Mouse (Mus musculus): ENCODE results near the gene Pkp1.
A peak's percentile ranks its signal among the peaks of the same experiment; 100 is the strongest.

Pkp1 gene

DNA sequence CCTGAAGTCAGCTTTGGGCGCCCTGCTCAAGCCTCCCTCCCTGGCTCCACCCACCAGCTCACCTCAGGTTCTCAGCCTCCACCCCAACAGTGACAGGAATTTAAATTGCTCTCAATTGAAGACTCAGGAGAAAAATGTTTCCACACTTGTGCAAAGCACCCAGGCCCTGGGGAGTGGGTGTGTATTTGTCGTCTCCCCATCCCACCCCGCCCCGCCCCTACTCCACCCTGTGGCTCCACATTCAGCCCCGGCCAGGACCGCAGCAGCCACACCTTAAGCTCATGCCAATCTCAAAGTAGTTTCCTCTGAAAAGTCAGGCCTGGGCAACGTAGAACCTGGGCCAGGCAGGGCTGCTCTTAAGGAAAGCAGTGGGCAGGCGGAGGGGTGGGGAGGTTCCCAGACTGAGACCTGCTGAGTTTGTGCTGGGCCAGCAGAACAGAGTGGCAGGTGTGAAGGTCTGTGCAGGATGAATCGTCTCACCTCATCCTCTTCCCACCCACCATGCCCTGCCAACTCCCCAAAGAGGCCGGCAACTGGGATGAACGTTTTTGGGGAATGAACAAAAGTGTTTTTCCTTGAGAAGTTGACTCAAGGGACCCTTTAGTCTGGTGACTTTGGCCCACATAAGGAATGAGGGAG is 61.8 kb downstream of the Pkp1 start:
- no peak for DNase-seq (ENCODE audit: low read depth, low spot score)

DNA sequence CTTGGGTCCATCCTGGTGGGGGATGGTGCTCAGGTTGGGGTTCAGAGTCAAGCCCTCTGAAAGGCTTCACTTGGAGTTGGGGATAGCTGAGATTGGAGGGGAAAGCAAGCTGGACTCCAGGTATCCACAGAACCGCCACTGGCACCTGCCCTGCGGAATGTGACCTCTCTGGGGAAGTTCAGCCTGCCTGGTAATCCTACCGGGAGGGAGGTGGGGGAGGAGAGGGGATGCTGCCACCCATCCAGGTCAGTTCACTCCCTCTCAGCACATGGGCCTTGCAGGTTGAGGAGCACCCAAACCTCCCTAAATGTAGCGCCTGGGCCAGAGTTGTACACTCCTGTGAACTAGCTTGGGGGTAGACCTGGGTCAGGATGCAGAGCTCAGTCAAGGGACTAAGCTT is 62.9 kb downstream of the Pkp1 start:
- DNase-seq (ENCODE audit: low read depth, low spot score), result no peak

DNA sequence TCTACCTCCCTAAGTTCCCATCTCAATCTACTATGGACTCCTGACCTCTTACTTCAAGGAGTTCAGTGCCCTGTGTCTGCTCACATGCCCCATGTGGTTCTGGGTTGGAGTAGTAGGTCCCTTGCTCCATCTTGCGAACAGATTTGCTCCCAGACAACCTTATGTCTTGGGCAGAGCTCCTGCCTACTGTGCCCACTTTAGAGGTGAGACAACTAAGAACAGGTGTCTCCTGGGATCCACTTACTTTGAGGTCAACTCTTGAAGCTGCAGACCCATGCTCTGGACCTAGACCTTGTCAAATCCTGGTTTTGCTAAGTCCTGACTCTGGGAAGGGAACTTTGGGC is 63.7 kb downstream of the Pkp1 start:
- no peak for DNase-seq (ENCODE audit: low read depth, low spot score)

DNA sequence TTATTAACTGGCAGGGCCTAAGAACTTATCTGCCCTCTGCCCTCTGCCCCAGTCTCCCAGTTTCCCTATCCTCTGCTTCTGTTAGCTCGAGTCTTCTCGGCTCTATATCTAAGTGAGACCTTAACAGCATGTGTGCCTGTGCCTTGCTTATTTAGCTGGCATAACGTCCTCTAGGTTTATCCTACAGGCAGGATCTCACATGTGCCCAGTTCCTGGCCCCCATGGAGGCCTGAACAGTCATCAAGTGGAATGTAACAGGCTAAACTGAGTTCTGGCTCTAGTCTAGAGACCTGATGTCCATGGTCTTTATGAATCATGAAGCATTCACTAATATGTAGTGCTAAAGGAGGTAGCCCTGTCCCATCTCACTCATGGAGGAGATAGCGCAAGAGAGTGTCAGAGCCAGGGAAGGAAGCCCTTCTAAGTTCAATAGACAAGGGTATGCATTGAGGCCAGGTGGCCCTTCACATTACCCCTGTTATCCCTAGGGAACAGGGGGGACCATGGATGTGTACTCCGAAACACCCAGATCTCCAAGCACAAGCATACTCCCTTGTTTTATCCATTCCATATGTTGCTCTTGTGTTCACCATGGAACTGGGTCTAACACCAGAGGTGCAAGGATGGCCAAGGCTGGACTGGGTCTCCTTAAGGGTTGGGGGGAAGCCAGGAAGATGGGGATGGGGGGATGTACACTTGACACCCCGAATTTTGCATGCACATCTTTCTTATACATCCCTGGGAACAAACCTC is 64.2 kb downstream of the Pkp1 start:
- no peak for DNase-seq (ENCODE audit: low read depth, low spot score)

DNA sequence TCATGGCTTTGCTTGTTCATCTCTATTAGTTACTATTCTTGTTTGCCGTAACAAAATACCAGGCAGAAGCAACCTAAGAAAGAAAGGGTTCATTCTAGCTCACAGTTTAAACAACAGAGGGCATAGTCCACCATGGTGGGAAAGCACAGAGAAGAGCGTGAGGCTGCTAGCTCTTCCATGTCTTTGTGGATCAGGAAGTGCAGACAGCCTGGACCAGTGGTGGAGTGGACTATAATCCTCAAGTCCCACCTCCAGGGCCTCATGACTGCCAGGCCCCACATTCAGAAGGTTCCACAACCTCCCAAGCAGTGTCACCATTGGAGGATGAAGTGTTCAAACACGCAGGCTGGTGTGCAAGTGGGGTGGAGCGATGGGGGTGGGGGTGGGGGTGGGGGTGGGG is 65.8 kb downstream of the Pkp1 start:
- no peak for DNase-seq (ENCODE audit: low read depth, low spot score)

DNA sequence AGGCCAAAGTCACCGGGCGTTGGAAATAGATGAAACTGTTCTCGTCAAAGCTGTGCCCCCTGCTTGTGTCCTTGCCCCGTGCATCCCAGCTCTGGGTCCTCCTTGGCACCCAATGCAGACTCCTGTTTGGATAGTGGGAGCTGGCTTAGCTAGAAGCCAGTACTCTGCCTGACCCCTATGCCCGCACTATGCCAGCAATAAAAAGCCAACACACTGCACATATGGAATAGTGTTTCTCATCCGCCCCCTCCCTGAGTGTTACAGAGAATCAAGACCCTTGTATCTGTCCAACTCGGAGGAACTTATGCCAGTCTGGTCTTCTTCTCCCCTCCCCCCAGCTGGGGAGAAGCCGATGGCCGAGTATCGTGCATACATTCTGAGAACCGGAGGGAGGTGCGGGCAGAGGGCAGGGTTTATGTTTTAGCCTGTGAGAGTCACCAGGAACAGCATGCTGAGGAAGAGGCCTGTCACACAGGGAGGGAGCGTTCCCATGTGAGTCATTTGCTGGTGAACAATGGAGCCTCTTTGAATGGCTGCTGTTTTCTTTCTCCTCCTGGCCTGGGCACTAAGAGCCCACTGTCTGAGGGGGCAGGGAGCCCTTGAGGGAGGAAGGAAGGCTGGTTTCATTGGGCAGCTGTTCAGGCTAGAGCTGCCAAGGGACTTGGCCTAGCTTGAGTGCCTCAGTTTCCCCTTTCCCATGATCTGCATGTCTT is 66.8 kb downstream of the Pkp1 start:
- no peak for DNase-seq (ENCODE audit: low read depth, low spot score)

DNA sequence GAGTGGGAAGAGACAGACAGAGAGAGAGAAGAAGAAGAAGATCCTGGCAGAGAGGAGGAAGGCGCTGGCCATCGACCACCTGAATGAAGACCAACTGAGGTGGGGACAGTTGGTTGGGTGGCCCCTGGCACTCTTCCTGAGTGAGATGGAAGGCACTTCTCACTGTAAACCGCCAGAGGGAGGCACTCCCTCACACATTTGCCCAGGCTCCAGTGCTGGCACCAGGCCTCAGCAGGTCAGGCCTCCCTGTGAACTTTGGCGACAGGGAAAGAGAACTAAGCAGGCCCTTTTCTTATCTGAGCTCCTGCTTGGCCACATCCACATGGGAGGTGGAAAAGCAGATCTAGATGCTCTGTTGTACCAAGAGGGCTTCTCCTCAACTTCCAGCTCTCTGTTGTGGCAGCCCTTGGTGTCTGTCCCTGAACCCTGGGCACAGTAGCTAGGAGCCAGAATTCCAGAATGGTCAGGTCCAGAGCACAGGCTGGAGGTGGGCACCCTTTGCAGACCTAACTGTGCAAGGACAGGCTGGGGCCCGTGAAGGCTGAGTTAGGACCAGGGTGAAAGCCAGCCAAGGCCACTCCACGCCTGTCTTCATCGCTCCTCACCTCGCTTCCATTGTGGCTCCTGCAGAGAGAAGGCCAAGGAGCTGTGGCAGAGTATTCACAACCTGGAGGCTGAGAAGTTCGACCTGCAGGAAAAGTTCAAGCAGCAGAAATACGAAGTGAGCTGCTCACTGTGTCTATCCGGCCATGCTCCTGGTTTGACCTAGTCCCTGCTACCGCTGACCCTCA is 68.1 kb downstream of the Pkp1 start:
- DNase-seq (ENCODE audit: low read depth, low spot score), result no peak

DNA sequence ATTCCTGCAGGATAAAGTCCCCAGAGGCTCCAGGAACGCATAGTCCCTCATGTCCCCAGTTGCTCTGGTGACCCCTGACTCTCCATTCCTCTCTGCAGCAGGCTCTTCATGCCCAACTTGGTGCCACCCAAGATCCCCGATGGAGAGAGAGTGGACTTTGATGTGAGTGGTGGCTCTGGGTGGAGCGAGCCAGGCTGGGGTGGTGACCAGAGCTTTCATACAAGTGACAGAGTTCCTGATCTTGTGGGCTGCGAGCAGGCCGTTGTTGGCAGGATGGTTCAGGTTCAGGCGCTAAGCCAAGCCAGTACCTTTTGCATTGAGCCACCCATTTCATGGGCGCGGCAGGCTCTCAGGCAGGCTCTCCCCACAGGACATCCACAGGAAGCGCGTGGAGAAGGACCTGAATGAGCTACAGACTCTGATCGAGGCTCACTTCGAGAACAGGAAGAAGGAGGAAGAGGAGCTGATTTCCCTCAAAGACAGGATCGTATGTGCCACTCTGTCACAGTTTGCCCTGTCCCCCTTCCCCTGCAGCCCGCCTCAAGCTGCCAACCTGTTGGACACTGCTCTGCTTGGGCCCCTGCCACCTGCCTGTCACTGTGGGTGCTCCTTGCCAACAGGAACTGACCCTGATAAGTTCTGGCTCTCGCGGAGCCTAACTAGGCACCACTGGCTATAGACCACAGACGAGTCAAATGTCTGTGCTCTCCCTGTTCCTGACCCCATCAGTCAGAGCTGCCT is 71.2 kb downstream of the Pkp1 start:
- DNase-seq (ENCODE audit: low read depth, low spot score), result no peak

DNA sequence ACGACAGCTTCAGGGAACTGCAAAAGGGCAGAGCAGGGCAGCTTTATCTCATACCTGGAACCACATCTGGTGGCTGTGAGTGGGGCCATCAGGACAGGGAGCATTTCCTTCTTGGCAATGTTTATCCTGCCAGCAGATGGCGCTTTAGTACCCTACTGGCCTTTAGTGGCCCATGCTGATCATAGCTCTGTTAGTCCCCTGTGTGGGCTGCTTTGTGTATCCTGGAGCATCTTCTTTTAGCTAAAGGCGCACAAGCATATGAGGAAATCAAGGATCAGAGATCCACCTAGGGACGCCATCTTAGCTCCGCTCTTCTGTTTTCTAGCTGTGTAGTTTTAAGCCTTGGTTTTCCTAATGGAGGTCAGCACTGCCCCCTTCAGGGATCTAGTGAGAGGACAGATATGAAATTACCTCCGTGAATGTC is 71.9 kb downstream of the Pkp1 start:
- DNase-seq (ENCODE audit: low read depth, low spot score), result peak; percentile 28

DNA sequence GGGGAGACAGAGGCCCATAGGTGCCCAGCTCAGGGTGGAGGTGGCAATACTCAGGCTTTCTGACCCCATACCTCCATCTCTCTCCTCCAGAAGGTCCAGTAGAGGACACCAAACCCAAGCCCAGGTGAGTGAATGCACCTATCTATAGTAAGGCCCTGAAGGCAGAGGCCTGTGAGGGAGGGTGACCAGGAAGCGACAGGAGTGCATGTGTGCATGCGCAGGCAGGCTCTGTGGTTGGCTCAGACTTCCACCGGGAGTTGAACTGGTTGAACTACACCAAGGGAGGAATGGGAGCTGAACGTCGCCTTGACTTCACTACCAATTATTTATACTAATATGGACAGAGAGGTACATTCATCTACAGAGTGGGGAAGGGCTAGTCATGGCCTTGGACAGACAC is 72.4 kb downstream of the Pkp1 start:
- DNase-seq (ENCODE audit: low read depth, low spot score), result no peak

DNA sequence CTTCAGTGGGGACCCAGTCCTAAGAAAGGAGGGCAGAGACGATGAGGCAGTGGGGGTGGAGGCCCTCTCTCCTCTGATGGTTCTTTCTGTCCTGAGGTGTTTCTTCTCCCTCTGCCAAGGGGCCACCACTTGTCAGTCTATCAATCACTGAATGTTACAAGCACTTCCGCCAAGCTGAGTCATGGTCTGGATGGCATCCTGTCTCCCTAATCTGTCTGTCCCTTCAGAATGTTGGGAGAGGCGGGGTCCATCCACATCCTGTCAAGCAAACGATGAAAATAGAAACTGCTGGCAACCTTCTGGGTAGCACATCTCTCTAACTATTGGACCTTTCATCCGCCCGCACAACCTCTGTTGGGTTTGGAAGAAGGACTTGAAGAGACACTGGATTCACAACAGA is 74.5 kb downstream of the Pkp1 start:
- DNase-seq (ENCODE audit: low read depth, low spot score), result no peak

DNA sequence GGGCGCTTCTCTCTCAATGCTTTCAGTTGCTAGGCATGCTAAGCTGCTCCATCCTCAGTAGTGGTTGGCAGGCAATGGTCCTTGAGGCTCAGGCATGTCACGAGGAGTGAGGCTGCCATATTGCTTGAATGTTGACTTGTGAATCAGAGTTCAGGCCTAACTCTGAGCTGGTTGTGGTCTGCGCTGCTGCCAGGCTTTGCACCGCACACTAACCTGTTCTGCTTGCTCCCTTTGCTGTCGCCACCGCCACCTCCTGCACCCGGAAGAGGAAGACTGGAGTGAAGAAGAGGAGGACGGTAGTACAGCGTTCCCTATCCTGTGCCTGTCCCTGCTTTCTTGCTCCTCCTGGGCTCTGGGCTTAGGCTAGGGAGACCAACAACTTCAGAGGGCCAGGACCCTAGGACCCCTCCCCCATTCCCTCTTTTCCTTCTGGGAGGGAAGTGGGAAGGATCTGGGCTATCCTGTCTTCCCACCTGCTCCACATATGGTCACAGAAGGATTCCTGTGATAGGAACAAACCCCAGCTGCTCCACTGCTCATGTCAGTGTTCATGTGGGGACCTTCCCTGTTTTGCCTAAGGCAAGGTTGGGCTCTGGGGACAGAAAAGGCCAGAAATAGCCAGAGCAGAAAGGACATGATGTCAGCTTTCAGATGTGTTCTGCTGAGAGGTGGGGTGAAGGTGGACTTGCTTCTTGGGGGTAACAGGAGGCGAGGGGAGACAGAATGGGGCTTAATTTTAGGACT is 75.3 kb downstream of the Pkp1 start:
- no peak for DNase-seq (ENCODE audit: low read depth, low spot score)

DNA sequence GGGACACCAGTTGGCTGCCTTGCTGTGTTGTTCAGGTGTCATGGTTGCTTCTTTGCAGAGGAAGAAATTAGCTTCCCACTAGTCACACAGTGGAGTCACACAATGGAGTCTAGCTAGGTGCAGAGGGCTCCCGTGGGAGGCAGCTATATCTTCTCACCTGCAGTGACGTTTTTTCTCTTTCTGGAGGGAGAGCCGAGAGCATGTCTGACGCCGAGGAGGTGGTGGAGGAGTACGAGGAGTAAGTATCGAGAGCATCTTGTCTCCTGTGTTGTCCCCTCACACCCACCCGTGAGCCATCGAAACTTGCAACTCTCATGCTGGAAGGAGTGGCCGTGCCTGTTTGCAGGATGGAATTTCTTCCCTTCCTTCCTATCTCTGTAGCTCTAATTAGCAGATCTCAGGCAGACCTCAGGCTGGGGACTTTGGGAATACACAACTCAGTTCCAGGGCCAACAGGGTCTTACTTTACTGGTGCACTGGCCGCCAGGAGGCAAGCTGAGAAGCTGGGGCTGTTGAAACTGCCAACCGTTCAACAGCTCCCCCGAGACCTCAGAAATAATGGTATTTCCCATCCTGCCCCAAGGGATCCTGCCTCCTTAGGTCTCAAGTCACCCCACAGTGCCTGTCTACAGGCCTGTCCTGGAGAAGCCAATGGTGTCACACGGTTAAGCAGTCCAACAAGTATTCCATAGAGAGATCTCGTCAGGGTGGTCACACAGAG is 78.2 kb downstream of the Pkp1 start:
- DNase-seq (ENCODE audit: low read depth, low spot score), result no peak

DNA sequence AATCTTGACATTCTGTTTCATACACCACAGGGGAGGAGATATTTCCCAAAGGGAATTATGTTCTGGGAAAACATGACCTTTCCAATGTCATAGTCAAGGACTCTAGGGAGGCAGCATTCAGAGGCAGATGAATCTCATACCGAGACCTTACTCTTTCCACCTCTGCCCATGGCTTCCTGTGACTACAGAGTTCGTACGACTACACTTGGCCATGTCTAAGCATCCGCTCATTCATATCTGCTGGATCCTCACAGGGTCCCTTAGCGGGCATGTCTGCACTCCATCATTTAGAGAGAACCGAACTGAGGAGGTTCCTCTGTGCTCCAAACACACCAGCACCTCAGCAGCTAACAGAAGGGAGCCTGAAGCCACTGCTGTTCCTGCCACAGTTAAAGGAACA is 79.9 kb downstream of the Pkp1 start:
- no peak for DNase-seq (ENCODE audit: low read depth, low spot score)

DNA sequence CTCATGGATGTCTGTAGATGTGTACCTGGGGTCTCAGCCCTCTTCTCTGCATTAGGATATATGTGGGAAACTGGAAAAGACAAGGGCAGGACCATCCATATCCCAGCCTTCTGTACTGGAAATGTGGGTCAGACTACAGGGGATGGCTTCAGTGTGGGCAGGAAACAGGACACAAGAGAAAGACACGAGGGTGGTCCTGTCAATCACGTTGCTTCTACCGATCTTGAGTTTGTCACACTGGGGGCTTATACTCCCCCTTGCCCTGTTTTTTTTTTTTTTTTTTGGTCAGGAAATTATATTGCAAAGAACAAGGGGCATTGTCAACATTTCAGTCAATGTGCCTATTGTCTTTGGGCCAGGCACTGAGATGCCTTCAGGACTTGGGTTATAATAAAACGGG is 80.4 kb downstream of the Pkp1 start:
- no peak for DNase-seq (ENCODE audit: low read depth, low spot score)

DNA sequence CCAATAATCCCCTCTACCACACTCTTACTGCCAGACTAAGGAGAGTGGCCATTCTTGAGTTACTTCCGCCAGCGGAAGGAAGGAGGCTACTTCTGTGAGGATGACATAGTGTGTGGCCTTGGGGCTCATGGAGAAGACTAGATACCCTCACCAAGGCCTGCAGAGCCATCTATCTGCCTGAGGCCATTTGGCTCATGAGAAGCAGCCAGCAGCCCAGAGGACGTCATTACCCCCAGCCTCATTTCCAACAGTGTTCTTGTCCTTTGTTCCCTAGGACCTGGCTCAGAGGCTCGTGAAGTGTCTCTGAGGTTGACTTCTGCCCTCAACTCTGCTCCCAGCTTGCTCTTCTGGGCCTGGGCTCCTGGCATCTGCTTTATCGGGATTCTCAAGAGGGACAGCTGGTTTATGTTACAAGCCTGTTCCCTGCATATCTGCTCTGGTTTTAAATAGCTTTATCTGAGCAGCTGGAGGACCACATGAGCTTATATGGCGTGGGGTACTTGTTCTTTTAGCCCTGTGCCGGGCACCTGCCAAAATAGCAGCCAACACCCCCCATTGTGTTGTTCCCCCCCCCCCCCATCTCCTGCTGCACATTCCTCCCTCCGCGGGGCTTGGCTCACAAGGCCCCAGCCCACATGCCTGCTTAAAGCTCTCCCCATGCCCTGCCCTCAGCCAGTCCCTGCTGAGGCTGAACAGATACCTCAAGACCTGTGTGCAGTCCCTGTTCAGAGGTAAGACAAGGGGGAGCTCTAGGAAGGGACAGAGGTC is 83.1 kb downstream of the Pkp1 start, which contains the start of gene Tnnt2:
Gene Tnnt2 (plus strand): TSS at position 639 of the 768 bp plus-strand sequence.
- no peak for DNase-seq (ENCODE audit: low read depth, low spot score)

DNA sequence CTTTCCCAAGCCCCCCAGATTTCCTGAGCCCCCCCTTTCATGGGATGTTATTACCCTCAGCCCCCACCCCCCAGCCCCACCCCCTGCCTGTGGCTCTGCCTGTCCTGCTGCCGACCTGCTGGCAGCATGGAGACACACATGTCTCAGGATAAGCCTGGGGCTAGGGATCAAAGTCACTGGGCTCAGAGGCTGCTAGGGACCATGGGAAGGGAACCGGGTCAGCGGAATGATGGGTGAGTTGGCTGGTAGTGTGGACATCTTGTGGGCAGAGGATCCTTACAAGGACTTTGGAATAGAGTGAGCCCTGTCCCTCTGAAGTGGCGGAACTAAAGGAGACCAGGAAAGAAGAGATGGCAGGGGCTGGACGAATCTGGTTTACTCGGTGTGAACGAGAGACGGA is 84.0 kb downstream of the Pkp1 start:
- no peak for DNase-seq (ENCODE audit: low read depth, low spot score)

DNA sequence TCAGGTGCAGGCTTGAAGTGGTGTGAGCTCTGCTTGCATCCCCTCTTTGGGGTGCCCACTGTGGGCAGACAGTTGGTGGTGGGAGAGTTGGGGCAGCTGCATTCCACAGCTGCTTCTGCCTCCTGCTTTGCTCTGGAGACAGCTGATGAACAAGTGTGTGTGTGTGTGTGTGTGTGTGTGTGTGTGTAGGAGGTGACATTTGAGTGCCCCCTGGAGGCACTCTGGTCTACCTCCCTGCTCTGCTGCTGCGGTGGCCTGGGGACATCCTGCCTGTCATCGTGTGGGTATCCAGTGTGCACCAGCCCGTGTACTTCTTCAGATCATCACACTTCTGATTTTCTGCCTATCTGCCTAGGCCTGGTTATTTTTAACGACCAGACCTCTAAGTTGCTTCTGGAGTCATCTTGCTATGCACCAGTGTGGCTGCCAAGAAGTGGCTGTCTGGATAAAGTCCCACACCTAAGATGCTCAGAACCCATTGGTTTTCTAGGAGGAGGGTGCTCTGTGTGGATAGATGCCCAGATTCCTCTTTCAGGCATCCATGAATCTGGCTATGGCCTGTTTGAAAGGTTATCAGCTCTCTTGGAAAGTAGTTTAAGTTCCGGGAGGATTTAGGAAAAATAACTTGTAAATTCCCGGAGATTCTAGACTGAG is 84.7 kb downstream of the Pkp1 start:
- DNase-seq (ENCODE audit: low read depth, low spot score), result no peak

DNA sequence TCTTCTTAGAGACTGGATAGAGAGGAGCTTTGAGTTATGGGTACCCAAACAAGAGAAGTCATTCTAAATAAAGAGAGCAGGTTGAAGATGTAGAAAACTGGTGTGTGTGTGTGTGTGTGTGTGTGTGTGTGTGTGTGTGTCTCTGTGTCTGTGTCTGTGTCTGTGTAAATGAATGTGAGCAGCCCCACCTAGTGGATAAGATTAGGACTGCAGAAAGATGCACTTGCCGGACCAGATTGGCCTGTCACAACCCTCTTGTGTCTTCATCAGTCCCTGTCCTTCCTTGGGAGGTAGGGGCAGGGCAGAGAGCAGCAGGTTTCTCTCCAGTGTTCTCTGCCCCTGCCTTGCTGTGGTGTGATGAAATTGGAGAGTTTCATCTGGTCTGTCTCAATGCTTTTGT is 90.1 kb downstream of the Pkp1 start:
- peak; percentile 50 for DNase-seq (ENCODE audit: low read depth, low spot score)
